Mouse (Mus musculus) cerebellum, postnatal 25 days (tissue): ENCODE measurements around the gene Acot5.
"Not testable (repeated sequence)": the region's sequence is repeated elsewhere in the genome, so short reads cannot be mapped to it uniquely, and the experiment has no call there.

Experiments
- DNase-seq, 2 experiments: peaks; one replicate each; pipeline ENCODE4 v3.0.0; 2021; ENCODE audit warnings: mixed read lengths in 2 of 2

Acot5 gene

DNA sequence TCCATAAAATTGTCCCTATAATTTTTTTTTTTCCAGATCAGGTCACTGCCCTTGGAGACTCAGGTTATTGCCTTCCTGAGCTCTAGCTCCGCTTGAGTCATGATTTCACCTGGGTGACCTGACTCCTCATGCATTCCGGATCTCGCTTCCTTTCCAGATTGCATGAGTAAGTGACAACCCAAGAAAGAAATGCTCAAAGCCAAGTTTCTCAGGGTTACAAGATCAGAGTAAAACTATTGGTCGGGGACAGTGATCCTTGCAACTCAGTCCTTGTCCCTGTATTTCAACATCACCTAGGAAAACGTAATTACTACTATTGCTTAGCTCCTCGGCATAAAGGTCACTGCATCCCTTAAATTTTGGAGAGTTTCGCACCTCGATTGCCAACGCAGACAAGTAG is at the start of gene Acot5:
TSS of gene Acot5 (plus strand) at position 340 of the 400 bp plus-strand sequence.
- DNase-seq, result no peak

DNA sequence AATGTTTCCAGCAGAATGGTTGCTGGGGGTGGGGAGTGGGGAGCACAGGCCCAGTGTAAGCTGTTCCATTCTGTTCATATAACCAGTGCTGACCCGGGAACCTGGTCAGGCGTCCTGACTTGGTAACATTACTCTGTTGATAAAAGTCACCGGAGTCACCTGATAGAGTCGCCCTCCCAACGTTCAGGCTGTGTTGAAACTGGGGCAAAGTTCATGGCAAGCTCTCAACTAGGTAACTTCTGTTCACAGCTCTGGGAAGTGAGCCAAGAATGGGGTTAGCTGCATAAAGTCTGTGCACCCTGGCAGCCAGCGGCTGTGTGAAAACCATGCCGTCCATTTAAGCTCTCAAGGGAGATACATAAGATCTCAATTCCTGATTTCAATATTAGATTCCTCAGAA is 48.6 kb upstream of the Acot5 start:
- not testable (repeated sequence) for DNase-seq

DNA sequence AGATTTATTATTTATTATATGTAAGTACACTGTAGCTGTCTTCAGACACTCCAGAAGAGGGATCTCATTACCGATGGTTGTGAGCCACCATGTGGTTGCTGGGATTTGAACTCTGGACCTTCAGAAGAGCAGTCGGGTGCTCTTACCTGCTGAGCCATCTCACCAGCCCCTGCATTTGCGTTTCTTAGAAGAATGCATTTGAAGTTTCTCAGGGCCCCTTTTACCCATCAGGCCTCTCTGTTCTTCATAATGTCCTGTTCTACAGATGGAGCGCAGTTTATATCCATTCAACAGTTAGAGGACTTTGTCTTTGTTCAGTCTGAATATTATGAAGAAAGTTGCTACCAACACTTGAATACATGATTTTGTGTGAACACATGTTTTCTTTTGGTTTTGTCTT is 46.9 kb upstream of the Acot5 start:
- DNase-seq, result not testable (repeated sequence)

DNA sequence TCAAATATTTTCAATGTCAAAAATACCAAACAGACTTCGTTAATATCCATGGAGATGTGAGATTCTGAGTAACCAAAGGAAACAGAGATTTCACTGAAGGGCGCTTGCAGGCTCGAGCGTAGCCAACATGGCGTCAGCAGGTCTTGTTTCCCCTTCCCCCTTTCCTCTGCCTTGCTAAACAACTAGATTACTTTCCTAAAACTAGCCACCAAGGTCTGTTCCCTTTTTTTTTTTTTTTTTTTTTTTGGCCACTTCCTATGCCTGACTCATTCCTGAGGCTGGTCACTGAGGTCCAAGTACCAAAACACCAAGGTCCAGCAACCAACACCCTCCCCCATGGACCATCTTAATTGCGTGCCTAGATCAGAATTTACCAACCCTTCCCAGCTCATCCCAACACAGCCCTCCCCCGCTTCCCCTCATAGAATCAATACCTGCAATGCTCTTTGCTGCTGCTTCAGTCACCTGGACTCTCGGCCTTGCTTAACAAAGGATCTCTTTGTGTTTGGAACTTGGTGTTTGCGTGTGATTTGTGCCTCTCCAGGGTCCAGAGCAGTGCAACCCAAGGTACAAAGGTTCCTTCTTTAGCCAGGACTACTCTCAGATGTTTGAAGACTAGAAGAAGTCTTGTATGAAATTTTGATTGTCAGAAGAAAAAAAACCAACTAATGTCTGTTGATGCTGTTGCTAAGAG is 45.9 kb upstream of the Acot5 start:
- no peak for DNase-seq

DNA sequence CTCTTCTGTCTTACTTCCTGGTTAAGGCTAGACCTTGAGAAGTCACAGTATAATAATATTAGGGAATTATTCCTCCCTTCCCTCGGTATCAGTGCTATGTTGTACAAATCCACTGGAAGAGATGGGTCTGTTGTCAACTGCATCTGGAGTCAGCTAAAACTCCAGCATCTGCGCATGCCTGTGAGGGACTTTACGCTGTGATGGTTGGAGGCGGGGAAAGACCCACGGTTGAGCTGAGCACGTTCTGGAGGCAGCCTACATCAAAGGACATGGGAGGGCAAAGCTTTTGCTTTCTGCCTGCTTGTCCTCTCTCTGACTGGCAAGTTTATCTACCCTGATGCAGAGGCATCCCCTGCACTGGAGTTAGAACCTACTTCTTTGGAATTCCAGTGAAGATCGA is 43.2 kb upstream of the Acot5 start:
- no peak for DNase-seq

DNA sequence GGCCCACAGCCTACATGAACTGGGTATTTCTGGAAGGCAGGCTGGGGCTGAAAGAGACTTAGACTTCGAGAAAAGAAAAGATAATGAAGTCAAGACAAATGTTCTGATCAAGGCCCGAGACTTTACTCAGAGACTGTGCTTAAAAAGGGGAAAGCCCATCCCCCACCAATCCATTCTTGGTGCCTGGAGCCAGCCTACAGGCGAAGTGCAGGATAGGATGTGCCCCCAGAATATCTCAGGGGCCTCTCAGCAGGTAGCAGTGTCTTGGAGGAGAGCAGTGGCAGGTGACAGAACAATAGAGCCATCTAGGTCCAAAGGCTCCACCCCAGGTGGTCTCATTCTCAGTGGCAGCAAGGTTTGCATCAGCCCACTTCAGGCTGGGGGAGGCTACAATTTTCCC is 40.8 kb upstream of the Acot5 start:
- DNase-seq, result not testable (repeated sequence)

DNA sequence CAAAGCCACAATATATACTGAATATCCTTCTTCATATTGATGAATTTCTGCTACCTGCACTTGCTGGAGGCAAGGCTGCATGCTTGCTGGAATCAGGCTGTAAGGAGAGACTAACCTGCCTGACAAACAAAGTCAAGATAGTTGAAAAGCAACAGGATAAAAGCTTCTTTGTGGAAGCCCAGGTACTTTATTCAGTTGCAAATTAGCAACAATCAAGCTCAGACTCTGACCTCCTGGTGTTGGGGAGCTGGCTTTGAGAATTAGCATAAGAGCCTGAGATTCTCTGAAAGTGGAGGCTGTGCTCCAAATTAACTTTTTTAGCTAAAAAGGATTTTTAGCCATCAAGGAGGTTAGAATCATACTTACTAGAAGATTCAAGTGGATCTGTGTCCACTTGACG is 40.1 kb upstream of the Acot5 start:
- not testable (repeated sequence) for DNase-seq

DNA sequence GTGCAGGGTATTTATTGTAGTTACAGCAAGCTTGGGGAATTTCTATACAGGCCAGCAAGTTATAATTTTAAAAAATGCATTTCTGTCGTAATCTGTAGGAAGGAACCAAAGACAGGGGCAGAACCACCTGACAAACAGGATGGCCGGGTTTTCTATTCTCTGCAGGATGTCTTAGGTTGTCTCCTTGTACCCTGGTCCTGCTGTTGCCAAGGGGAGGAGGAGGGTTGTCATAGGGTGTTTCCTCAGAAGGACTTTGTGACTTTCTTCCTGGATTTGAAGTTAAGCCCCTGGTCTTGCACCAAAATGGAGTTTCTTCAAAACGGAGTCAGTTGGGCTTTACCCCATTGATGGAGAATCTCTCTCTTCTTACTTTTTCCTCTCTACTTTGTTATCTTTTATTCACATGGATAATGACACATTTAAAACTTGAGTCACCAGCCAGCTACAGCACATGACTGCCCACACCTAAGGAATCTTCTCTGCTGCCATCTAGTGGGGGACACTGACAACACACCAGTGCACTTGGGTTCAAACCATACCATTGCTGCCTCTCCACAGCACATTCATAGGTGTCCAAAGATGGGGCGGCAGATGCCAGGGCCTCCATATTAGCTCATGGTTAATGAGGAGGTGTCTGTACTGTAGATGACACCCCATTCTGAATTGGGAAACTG is 38.3 kb upstream of the Acot5 start:
- peak; percentile 80 to 88 for DNase-seq

DNA sequence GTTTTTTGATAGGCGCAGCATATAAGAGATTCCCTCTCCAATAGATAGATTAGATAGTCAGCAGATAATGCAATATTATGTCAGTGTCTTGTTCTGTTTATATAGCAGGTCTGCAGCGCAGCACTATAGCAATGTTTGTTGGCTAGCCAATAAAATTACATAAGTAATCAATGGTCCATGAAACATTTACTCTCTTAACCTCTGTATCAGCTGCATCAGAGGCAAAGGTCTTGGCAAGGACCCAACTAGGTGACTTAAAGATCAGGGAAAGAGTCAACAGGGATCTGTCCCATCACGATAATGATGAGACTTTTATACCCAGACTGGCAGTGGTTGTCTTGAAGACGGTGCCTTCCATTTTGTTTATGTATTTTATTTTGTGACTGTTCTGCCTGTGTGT is 36.3 kb upstream of the Acot5 start:
- DNase-seq, result no peak

DNA sequence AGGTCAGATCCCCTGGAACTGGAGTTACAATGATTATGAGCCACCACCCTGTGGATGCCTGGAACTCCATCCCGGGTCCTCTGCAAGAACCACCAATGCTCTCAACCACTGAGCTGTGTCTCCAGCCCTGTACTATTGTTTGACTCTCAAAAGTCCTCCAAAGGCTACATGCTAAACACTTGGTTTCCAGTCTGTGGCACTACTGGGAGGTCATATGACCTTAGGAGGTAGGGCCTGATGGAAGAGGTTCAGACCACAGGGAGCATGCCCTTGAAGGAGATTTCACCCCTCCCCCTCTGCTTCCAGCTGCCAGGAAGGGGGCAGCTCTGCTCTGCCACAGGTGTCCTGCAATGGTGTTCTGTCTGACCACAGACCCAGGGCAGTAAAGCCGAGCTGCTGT is 35.8 kb upstream of the Acot5 start:
- DNase-seq, result not testable (repeated sequence)

DNA sequence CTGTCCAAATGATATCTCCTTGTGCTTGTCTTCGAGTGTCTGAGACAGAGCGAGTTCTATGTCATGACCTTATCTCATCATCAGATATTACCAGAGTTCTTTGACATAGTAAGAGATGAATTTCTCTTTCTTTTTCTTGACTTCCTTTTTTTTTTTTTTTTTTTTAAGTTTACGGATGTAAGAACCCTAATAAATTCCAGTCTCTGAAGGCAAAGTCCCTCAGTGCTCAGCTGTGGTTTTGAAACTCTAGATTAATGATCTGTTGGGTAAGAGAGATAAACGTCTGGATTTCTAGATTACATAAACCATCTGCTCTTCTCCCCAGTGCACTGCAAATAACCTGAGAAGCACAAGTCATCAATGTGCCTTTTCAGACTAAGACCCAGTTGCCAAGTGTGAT is 35.0 kb upstream of the Acot5 start:
- no peak for DNase-seq

DNA sequence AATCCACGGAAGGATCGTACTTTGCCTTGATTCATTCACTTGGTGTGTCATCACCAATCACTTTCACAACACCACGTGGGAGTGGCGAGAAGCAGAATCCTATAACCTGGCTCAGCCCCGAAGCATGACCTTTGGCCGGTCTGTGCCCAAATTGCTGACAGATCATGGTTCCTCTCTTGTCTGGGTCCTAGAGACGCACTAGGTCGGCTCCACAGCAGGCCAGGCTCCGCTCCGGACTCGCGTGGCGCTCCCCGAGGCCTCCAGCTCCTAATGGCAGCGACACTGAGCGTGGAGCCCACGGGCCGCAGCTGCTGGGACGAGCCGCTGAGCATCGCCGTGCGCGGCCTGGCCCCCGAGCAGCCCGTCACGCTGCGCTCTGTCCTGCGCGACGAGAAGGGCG is 30.9 kb upstream of the Acot5 start, which contains the start of gene Acot4:
TSS of gene Acot4 (plus strand) at position 139 of the 400 bp plus-strand sequence.
- DNase-seq, result not testable (repeated sequence)

DNA sequence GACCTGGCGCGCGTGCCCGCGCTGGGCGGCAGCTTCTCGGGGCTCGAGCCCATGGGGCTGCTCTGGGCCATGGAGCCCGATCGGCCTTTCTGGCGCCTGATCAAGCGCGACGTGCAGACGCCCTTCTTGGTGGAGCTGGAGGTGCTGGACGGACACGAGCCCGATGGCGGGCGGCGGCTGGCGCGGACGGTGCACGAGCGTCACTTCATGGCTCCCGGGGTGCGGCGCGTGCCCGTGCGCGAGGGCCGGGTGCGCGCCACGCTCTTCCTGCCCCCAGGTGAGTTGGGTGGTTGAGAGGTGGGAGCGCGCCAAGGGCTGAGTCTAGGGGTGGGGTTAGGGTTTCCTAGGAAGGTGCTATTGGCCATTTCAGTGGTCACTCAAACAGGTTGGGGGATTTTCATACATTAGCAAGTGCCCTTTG is 30.4 kb upstream of the Acot5 start, which contains the start of gene Gm49366:
TSS of gene Gm49366 (plus strand) at position 245 of the 421 bp plus-strand sequence.
- DNase-seq, result peak; percentile 60 to 65

DNA sequence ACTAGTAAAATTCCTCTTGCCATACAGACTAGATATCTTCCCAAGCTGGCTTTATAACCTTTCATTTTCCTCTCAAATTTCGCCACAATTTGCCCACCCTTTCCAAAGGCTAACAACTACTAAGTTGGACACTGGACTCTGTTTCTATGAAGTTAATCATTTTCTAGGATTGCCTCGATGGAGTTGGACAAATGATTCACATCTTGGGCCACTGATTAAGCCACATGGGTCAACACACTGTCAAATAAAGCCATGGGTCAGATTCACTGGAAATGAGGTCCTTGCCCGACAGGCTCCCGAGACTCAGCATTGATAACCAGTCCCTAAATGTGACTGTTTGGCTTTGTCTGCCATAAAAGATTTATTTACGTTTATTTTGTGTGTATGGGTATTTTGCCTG is 26.9 kb upstream of the Acot5 start:
- no peak for DNase-seq

DNA sequence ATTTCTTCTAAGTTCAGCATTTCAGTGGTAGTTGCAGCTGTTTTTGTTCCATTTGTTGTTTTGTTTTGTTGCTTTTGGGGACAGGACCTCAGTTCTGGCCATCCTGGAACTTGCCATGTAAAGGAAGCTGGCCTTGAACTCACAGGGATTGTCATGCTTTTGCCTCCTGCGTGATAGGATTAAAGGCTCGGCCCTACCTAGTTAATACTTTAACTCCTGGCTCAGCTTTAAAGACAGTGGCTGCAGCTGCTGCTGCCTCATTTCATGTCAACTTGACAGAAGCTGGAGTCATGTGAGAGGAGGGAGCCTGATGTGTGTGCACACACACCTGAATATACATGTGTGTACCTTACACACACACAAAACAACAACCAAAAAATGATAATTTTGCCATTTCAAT is 25.1 kb upstream of the Acot5 start:
- no peak for DNase-seq

DNA sequence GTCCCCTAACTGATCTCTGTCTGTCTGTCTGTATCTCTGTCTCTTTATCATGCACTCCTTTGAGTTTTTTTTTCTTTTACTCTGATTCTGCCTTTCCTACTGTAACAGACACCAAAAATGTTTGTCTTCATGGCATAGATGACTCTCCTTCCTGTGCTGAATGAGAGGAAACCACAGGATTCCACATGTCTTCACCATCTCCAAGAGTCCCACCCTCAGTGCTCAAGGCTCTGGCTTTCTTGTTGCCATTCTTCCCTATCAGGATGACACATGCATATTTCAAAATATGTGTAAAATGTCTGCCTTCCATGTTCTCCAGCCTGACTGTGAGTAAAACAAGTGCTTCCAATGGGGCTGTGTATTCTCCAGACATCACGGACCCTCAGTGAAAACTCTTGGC is 22.2 kb upstream of the Acot5 start:
- no peak for DNase-seq

DNA sequence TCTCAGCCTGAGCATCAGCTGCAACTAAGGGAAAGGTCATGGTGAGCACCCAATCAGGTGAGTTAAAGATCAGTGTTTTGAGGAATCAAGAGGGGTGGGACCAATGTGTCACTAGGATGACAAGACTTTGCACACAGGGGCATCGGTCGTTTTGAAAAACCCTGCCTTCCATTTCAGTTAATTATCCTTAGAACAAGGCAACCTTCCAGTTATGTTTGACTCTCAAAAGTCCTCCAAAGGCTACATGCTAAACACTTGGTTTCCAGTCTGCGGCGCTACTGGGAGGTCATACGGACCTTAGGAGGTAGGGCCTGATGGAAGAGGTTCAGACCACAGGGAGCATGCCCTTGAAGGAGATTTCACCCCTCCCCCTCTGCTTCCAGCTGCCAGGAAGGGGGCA is 18.4 kb upstream of the Acot5 start:
- not testable (repeated sequence) for DNase-seq

DNA sequence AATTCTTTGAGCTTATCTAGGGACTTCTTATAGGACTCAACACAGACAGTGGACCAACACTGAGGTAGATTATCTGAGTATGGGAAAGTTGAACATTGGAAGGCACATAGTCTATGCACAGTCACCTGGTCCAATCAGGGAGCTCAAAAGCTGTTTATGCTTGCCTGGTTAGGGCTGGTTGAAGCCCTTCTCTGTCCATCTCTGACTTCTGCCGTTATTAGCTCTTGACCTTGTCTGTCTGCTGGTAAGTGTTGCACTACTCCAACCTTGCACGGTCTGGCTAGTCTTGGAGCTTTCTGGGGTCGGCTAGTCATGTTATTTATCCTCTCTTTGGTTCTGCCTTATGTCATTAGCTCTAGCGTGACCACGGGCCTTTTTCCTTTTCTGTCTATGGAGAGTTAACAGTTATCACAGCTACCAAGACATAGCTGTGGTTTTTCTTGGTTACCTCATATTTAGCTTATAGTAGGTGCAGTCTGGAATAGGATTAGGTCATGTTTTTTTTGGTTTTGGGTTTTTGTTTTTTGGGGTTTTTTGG is 17.1 kb upstream of the Acot5 start, which contains the start of gene Acot3:
TSS of gene Acot3 (plus strand) at position 208 of the 538 bp plus-strand sequence.
- DNase-seq, result no peak

DNA sequence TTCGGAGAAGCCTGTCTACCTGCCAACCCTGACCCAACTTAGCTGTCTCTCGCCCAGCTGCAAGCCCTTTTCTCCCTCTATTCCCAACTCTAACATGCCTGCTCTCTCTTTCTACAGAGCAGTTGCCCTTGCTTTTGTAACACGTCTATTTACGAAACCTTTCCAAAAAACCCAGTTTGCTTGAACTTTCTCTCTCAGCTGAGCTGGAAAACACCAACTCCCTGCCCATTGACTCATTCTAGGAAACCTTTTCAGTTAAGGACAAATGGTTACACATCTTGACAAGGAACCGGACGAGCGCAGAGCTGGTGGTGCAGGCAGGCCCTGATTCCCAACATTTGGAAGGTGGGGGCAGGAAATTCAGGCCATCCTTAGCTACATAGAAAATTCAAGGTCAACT is 16.5 kb upstream of the Acot5 start:
- no peak for DNase-seq

DNA sequence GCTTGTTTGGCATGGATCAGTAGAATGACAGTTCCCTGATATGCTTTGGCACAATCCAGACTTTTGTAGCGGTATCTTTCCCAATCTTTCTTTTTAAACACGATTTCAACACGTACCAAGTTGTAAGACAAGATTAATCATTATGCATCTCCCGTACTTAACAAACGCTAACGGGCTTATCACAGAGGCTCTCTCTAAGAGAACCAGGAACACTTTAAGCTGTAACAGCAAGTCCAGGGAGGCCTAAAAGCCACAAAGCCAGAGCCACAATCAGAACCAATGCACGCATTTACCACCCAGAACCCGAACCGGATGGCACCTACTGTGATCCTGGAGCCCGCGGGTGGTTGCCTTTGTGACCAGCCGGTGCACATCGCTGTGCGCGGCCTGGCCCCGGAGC is 16.0 kb upstream of the Acot5 start:
- DNase-seq, result peak; percentile 25 to 33

DNA sequence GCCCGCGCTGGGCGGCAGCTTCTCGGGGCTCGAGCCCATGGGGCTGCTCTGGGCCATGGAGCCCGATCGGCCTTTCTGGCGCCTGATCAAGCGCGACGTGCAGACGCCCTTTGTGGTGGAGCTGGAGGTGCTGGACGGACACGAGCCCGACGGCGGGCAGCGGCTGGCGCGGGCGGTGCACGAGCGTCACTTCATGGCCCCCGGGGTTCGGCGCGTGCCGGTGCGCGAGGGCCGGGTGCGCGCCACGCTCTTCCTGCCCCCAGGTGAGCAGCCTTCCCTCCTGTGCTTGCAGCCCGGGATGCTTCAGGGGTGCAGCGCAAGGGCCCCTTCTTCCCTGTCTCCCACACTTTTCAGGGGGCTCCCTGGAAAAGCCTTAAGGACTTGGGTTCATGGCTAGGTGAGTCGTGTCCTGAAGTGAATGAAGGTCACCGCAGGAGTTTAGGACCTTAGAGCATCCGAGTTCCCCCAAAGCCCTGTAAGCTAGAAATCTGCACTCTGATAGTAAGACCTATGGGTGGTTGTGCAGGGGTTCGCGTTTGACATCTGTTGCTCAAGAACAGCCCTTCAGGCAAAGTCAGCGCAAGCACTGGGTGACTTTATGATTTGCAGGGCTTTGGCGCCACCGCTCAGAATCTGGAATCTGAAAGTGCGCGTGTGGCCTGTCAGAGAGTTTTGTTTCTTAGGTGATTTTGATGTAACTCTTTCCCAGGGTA is 15.3 kb upstream of the Acot5 start:
- DNase-seq, result peak; percentile 29 to 48

DNA sequence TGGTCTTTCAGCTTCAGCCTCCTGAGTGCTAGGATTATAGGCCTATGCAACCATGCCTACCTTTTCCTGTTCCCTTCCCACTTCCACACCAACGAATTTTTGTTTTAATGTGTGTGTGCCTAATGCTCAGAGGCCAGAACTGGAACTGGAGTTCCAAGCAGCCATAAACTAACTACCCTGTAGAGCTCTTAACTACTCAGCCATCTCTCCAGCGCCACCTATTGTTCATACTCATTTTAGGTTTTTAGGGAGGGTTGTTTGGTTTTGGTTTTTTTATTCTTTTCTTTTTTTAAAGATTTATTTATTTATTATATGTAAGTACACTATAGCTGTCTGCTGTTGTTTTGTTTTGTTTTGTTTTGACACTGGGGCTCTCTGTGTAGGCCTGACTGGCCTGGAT is 8.2 kb upstream of the Acot5 start:
- peak in 1 of 2 experiments; percentile 9 for DNase-seq

DNA sequence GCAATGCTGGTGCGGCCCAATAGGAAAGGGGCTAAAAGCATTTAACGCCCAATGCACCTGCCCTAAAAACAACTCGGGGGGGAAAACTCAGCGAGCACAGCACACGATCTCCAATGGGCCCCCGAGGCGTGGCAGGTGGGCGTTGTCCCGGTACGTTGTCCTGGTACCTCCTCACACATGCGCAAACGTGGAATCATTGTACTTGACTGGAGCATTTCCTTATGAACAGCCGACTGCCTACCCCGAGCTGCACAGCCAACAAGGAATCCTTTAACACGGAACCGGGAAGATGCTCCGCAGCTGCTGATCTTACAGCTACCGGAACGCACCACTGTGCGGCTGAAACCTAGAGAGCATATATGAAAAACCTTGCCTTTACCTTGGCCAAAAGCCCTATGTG is 6.8 kb upstream of the Acot5 start:
- DNase-seq, result no peak
